Comparison of ENCODE assay signal across 9 mouse cellular contexts in the genomic region with DNA sequence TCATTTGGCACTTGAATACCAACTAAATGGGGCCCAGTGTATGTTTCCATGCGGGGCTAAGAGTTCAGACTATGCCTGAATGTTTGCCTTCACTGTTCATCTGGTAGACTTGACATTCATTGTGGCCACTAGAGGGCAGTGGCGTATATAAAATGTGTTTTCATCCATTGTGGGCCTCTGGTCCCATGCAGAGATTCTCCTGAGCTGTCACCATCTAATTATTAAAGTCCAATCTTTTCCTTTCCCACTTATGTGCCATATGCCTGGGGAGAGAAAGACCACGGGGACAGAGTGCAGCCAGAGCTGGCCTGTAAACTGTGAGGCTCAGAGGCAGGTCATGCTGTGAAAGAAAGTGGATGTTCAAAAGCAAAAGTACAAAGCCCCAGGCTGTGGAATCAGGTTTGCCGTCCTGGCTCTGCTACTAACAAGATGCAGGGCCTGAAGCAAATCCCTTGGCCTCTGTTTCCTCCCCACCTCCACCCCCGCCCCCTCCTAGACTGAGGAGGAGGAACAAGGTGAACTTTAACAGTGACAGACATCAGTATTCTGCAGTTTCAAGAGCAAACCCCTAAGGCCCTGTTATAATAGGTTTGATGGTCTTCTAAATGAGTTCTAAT.
DNase-seq lines count a peak whose midpoint lies in the region; ATAC-seq and TF ChIP-seq lines count a peak whose summit lies in the region.
"Had no signal": no experiment of that assay in that cellular context is flagged by ENCODE, and none has a peak within 500 bp of the region (broad histone marks: within the 10 kb centered on the region; RNA-seq: fewer than 3 reads in every experiment).

No protein-coding gene starts in this region.

- no peaks in the 10 kb centered on the region for H3K36me3 ChIP-seq in E14TG2a.4 (ENCODE audit: insufficient read depth, low read length)
- H3K36me3 ChIP-seq in embryonic facial prominence, embryonic 11.5 days (replicated peaks; ENCODE audit: control insufficient read depth, insufficient read depth, low read depth, low read length) = no peaks in the 10 kb centered on the region
- H3K36me3 ChIP-seq in heart, embryonic 10.5 days = no peaks in the 10 kb centered on the region
- H3K36me3 ChIP-seq: limb, embryonic 12.5 days had no signal

- TF ChIP-seq CTCF in E14TG2a.4 (conservative IDR thresholded peaks at IDR 0.05; ENCODE audit: low read length) = peak; percentile 43

- no peak overlapping the region for H3K9ac ChIP-seq in embryonic facial prominence, embryonic 11.5 days (replicated peaks; ENCODE audit: low read length)
- H3K9ac ChIP-seq: limb, embryonic 12.5 days had no signal

- H3K4me2 ChIP-seq in embryonic facial prominence, embryonic 11.5 days (ENCODE audit: low read depth, low read length) = no peak overlapping the region
- H3K4me2 ChIP-seq: limb, embryonic 12.5 days had no signal

- 7% methylated on average over 5 of the region's 5 CpGs for WGBS in embryonic facial prominence, embryonic 11.5 days
- whole genome bisulfite sequencing in heart, embryonic 10.5 days = 14% methylated on average over 5 of the region's 5 CpGs

- no peak overlapping the region for H3K27ac ChIP-seq in embryonic facial prominence, embryonic 11.5 days (replicated peaks; ENCODE audit: low read depth, low read length)
- H3K27ac ChIP-seq in heart, embryonic 10.5 days = peak overlapping the region; percentile 36; the same call in 1 of the 2 replicates
- H3K27ac ChIP-seq: limb, embryonic 12.5 days had no signal

- no peaks in the 10 kb centered on the region for H3K9me3 ChIP-seq in E14TG2a.4 (ENCODE audit: low read length)
- H3K9me3 ChIP-seq in embryonic facial prominence, embryonic 11.5 days (replicated peaks; ENCODE audit: control insufficient read depth, low read length) = no peaks in the 10 kb centered on the region
- no peaks in the 10 kb centered on the region for H3K9me3 ChIP-seq in heart, embryonic 10.5 days
- H3K9me3 ChIP-seq: limb, embryonic 12.5 days had no signal

- no peak overlapping the region for H3K4me3 ChIP-seq in E14TG2a.4 (replicated peaks; ENCODE audit: low read length)
- H3K4me3 ChIP-seq in embryonic facial prominence, embryonic 11.5 days (ENCODE audit: low read depth, low read length) = no peak overlapping the region
- H3K4me3 ChIP-seq in heart, embryonic 10.5 days = no peak overlapping the region
- H3K4me3 ChIP-seq: limb, embryonic 12.5 days had no signal

- DNase-seq in adrenal gland, postnatal 36 days = peak; percentile 68 to 81
- DNase-seq in embryonic facial prominence, embryonic 11.5 days (ENCODE audit: low spot score) = peak; percentile 93
- DNase-seq in heart, embryonic 10.5 days (ENCODE audit: low spot score) = peak; percentile 87
- DNase-seq in kidney, postnatal 36 days = peak; percentile 82 to 90
- peak; percentile 59 to 65 for DNase-seq in lung, adult 18-20 months
- peak; percentile 81 for DNase-seq in thymus, postnatal 25 days

- H3K4me1 ChIP-seq in E14TG2a.4 (replicated peaks; ENCODE audit: low read depth, low read length) = peaks cover 25% of the 10 kb centered on the region
- H3K4me1 ChIP-seq in embryonic facial prominence, embryonic 11.5 days (ENCODE audit: control insufficient read depth, insufficient read depth, low read length) = peaks cover 5% of the 10 kb centered on the region
- H3K4me1 ChIP-seq in heart, embryonic 10.5 days = peaks cover 34% of the 10 kb centered on the region

- peaks cover 30% of the 10 kb centered on the region for H3K27me3 ChIP-seq in E14TG2a.4 (ENCODE audit: insufficient read depth, low read length)
- H3K27me3 ChIP-seq in embryonic facial prominence, embryonic 11.5 days (ENCODE audit: control insufficient read depth, insufficient read depth, low read length) = no peaks in the 10 kb centered on the region
- H3K27me3 ChIP-seq in heart, embryonic 10.5 days (ENCODE audit: insufficient read depth, poor library complexity, severe bottlenecking) = no peaks in the 10 kb centered on the region

- 0 out of 2 replicates have a peak, but pooled peaks have one; percentile 37 for ATAC-seq in embryonic facial prominence, embryonic 11.5 days (replicated peaks; ENCODE audit: insufficient number of reproducible peaks, low FRiP score, low TSS enrichment, low read depth)
- peak; percentile 62 for ATAC-seq in neutrophil, adult 5-6 weeks (ENCODE audit: extremely low read depth, insufficient number of reproducible peaks, low FRiP score, poor library complexity, severe bottlenecking)
